Mouse (Mus musculus): ENCODE results near the gene Defa26. TPM values are rescaled to one million over a fixed set of nuclear protein-coding genes. Genes with fewer than 3 reads are reported as not detected.
"Not testable (repeated sequence)": the region's sequence is repeated elsewhere in the genome, so short reads cannot be mapped to it uniquely, and the experiment has no call there.

The Defa26 gene
- not detected in 2 replicates for polyA plus RNA-seq (2012; rRNA removed)
- not detected in 2 replicates for polyA plus RNA-seq (2014; fragmentation: Nextera tagmentation; extraction: Ambion mirVana)

GRCm38 (mm10) chr8:21617883-21618282 is at the start of gene Defa26:
TSS of gene Defa26 (plus strand) at chr8:21618183.
- not testable (repeated sequence) for DNase-seq (ENCODE audit: low spot score); H3K27me3 ChIP-seq (ENCODE audit: control insufficient read depth, insufficient read depth, low read length); ATAC-seq (ENCODE audit: low FRiP score, low read depth); H3K4me1 ChIP-seq (ENCODE audit: control insufficient read depth, insufficient read depth, low read length); H3K4me2 ChIP-seq (replicated peaks; ENCODE audit: low read depth, low read length, severe bottlenecking); H3K9me3 ChIP-seq (ENCODE audit: control insufficient read depth, low read length); H3K4me3 ChIP-seq (replicated peaks; ENCODE audit: low read length); H3K9ac ChIP-seq (ENCODE audit: low read depth, low read length, severe bottlenecking); H3K36me3 ChIP-seq (ENCODE audit: control insufficient read depth, insufficient read depth, low read length); H3K27ac ChIP-seq (replicated peaks; ENCODE audit: low read depth, low read length)
- WGBS, result no CpG with 5 or more reads among the region's 1 CpGs

GRCm38 (mm10) chr8:21582706-21583105 is 35.3 kb upstream of the Defa26 start, which contains the start of gene Defa28:
TSS of gene Defa28 (plus strand) at chr8:21583006.
- ATAC-seq (ENCODE audit: low FRiP score, low read depth); H3K4me1 ChIP-seq (ENCODE audit: control insufficient read depth, insufficient read depth, low read length); H3K9ac ChIP-seq (ENCODE audit: low read depth, low read length, severe bottlenecking); DNase-seq (ENCODE audit: low spot score); H3K4me2 ChIP-seq (replicated peaks; ENCODE audit: low read depth, low read length, severe bottlenecking); H3K27me3 ChIP-seq (ENCODE audit: control insufficient read depth, insufficient read depth, low read length); H3K36me3 ChIP-seq (ENCODE audit: control insufficient read depth, insufficient read depth, low read length); H3K9me3 ChIP-seq (ENCODE audit: control insufficient read depth, low read length); H3K4me3 ChIP-seq (replicated peaks; ENCODE audit: low read length); H3K27ac ChIP-seq (replicated peaks; ENCODE audit: low read depth, low read length): not testable (repeated sequence)
- no CpG with 5 or more reads among the region's 1 CpGs for WGBS

- H3K4me1 ChIP-seq (ENCODE audit: control insufficient read depth, insufficient read depth, low read length); H3K4me2 ChIP-seq (replicated peaks; ENCODE audit: low read depth, low read length, severe bottlenecking); ATAC-seq (ENCODE audit: low FRiP score, low read depth); H3K27me3 ChIP-seq (ENCODE audit: control insufficient read depth, insufficient read depth, low read length); H3K9me3 ChIP-seq (ENCODE audit: control insufficient read depth, low read length); DNase-seq (ENCODE audit: low spot score); H3K27ac ChIP-seq (replicated peaks; ENCODE audit: low read depth, low read length); H3K9ac ChIP-seq (ENCODE audit: low read depth, low read length, severe bottlenecking); H3K4me3 ChIP-seq (replicated peaks; ENCODE audit: low read length); H3K36me3 ChIP-seq (ENCODE audit: control insufficient read depth, insufficient read depth, low read length): not testable (repeated sequence)
- WGBS, result no CpG with 5 or more reads among the region's 1 CpGs
Observed at GRCm38 (mm10) chr8:21594408-21594807, 23.6 kb upstream of the Defa26 start, which contains the start of gene Gm7861. TSS of gene Gm7861 (minus strand) at chr8:21594508.

- H3K9ac ChIP-seq (ENCODE audit: low read depth, low read length, severe bottlenecking); H3K4me3 ChIP-seq (replicated peaks; ENCODE audit: low read length); H3K4me1 ChIP-seq (ENCODE audit: control insufficient read depth, insufficient read depth, low read length); H3K27me3 ChIP-seq (ENCODE audit: control insufficient read depth, insufficient read depth, low read length); H3K9me3 ChIP-seq (ENCODE audit: control insufficient read depth, low read length); H3K27ac ChIP-seq (replicated peaks; ENCODE audit: low read depth, low read length); ATAC-seq (ENCODE audit: low FRiP score, low read depth); H3K4me2 ChIP-seq (replicated peaks; ENCODE audit: low read depth, low read length, severe bottlenecking); DNase-seq (ENCODE audit: low spot score); H3K36me3 ChIP-seq (ENCODE audit: control insufficient read depth, insufficient read depth, low read length): not testable (repeated sequence)
- no CpG with 5 or more reads among the region's 2 CpGs for WGBS
Observed at GRCm38 (mm10) chr8:21655480-21655879, 37.5 kb downstream of the Defa26 start, which contains the start of gene Defa17. TSS of gene Defa17 (plus strand) at chr8:21655780.

GRCm38 (mm10) chr8:21665497-21665896 is 47.5 kb downstream of the Defa26 start, which contains the start of gene Defa34:
TSS of gene Defa34 (plus strand) at chr8:21665797.
- H3K4me1 ChIP-seq (ENCODE audit: control insufficient read depth, insufficient read depth, low read length); ATAC-seq (ENCODE audit: low FRiP score, low read depth); H3K36me3 ChIP-seq (ENCODE audit: control insufficient read depth, insufficient read depth, low read length); H3K27me3 ChIP-seq (ENCODE audit: control insufficient read depth, insufficient read depth, low read length); H3K9ac ChIP-seq (ENCODE audit: low read depth, low read length, severe bottlenecking); DNase-seq (ENCODE audit: low spot score); H3K4me3 ChIP-seq (replicated peaks; ENCODE audit: low read length); H3K27ac ChIP-seq (replicated peaks; ENCODE audit: low read depth, low read length); H3K9me3 ChIP-seq (ENCODE audit: control insufficient read depth, low read length); H3K4me2 ChIP-seq (replicated peaks; ENCODE audit: low read depth, low read length, severe bottlenecking): not testable (repeated sequence)
- 83% methylated on average over 1 of the region's 1 CpGs for WGBS

Other genes with a start within 250 kb of the Defa26 start
- not detected in 2 replicates for gene Defa2, start 239.7 kb upstream of the Defa26 start, polyA plus RNA-seq (2012; rRNA removed)
- gene Defa2, start 239.7 kb upstream of the Defa26 start, polyA plus RNA-seq (2014; fragmentation: Nextera tagmentation; extraction: Ambion mirVana), result not detected in 2 replicates
- gene Defa33, start 226.4 kb upstream of the Defa26 start, polyA plus RNA-seq (2012; rRNA removed), result not detected in 2 replicates
- gene Defa33, start 226.4 kb upstream of the Defa26 start, polyA plus RNA-seq (2014; fragmentation: Nextera tagmentation; extraction: Ambion mirVana), result not detected in 2 replicates
- gene Defa36, start 190.8 kb upstream of the Defa26 start, polyA plus RNA-seq (2012; rRNA removed), result 0.54 TPM in 1 of 2 replicates, not detected in the other
- not detected in 2 replicates for gene Defa36, start 190.8 kb upstream of the Defa26 start, polyA plus RNA-seq (2014; fragmentation: Nextera tagmentation; extraction: Ambion mirVana)
- gene Gm7849, start 161.6 kb upstream of the Defa26 start, polyA plus RNA-seq (2012; rRNA removed), result not detected in 2 replicates
- not detected in 2 replicates for gene Gm7849, start 161.6 kb upstream of the Defa26 start, polyA plus RNA-seq (2014; fragmentation: Nextera tagmentation; extraction: Ambion mirVana)
- not detected in 2 replicates for gene Defa20, start 108.9 kb upstream of the Defa26 start, polyA plus RNA-seq (2012; rRNA removed)
- gene Defa20, start 108.9 kb upstream of the Defa26 start, polyA plus RNA-seq (2014; fragmentation: Nextera tagmentation; extraction: Ambion mirVana), result not detected in 2 replicates
- not detected in 2 replicates for gene Defa32, start 89.2 kb upstream of the Defa26 start, polyA plus RNA-seq (2012; rRNA removed)
- not detected in 2 replicates for gene Defa32, start 89.2 kb upstream of the Defa26 start, polyA plus RNA-seq (2014; fragmentation: Nextera tagmentation; extraction: Ambion mirVana)
- gene Defa37, start 52.8 kb upstream of the Defa26 start, polyA plus RNA-seq (2012; rRNA removed), result not detected in 2 replicates
- gene Defa37, start 52.8 kb upstream of the Defa26 start, polyA plus RNA-seq (2014; fragmentation: Nextera tagmentation; extraction: Ambion mirVana), result not detected in 2 replicates
- not detected in 2 replicates for gene Defa28, start 35.2 kb upstream of the Defa26 start, polyA plus RNA-seq (2012; rRNA removed)
- not detected in 2 replicates for gene Defa28, start 35.2 kb upstream of the Defa26 start, polyA plus RNA-seq (2014; fragmentation: Nextera tagmentation; extraction: Ambion mirVana)
- gene Gm7861, start 23.7 kb upstream of the Defa26 start, polyA plus RNA-seq (2012; rRNA removed), result not detected in 2 replicates
- not detected in 2 replicates for gene Gm7861, start 23.7 kb upstream of the Defa26 start, polyA plus RNA-seq (2014; fragmentation: Nextera tagmentation; extraction: Ambion mirVana)
- gene Defa17, start 37.6 kb downstream of the Defa26 start, polyA plus RNA-seq (2012; rRNA removed), result not detected in 2 replicates
- not detected in 2 replicates for gene Defa17, start 37.6 kb downstream of the Defa26 start, polyA plus RNA-seq (2014; fragmentation: Nextera tagmentation; extraction: Ambion mirVana)
- gene Defa34, start 47.6 kb downstream of the Defa26 start, polyA plus RNA-seq (2012; rRNA removed), result not detected in 2 replicates
- not detected in 2 replicates for gene Defa34, start 47.6 kb downstream of the Defa26 start, polyA plus RNA-seq (2014; fragmentation: Nextera tagmentation; extraction: Ambion mirVana)
- 0.19 TPM in 1 of 2 replicates, not detected in the other for gene AY761184, start 85.5 kb downstream of the Defa26 start, polyA plus RNA-seq (2012; rRNA removed)
- not detected in 2 replicates for gene AY761184, start 85.5 kb downstream of the Defa26 start, polyA plus RNA-seq (2014; fragmentation: Nextera tagmentation; extraction: Ambion mirVana)
- gene Defa24, start 116.3 kb downstream of the Defa26 start, polyA plus RNA-seq (2012; rRNA removed), result 0.29 TPM in 1 of 2 replicates, not detected in the other
- not detected in 2 replicates for gene Defa24, start 116.3 kb downstream of the Defa26 start, polyA plus RNA-seq (2014; fragmentation: Nextera tagmentation; extraction: Ambion mirVana)
- gene Defb50, start 205.4 kb downstream of the Defa26 start, polyA plus RNA-seq (2012; rRNA removed), result not detected in 2 replicates
- not detected in 2 replicates for gene Defb50, start 205.4 kb downstream of the Defa26 start, polyA plus RNA-seq (2014; fragmentation: Nextera tagmentation; extraction: Ambion mirVana)
- not detected in 2 replicates for gene Defb2, start 221.7 kb downstream of the Defa26 start, polyA plus RNA-seq (2012; rRNA removed)
- 1.8 TPM in 1 of 2 replicates, not detected in the other for gene Defb2, start 221.7 kb downstream of the Defa26 start, polyA plus RNA-seq (2014; fragmentation: Nextera tagmentation; extraction: Ambion mirVana)
- not detected in 2 replicates for gene Defb10, start 240.7 kb downstream of the Defa26 start, polyA plus RNA-seq (2012; rRNA removed)
- gene Defb10, start 240.7 kb downstream of the Defa26 start, polyA plus RNA-seq (2014; fragmentation: Nextera tagmentation; extraction: Ambion mirVana), result not detected in 2 replicates